Mouse (Mus musculus) mouse trophoblast stem cell (cell line): ENCODE results near the gene Olfr1134.
"Not testable (repeated sequence)": the region's sequence is repeated elsewhere in the genome, so short reads cannot be mapped to it uniquely, and the experiment has no call there.

Experiments
- in situ Hi-C, 2 experiments: fragments of 300-500 bp; cut with MseI, MboI; formaldehyde crosslinking; loops; 2 replicates in 1 of 2; 3 replicates in 1 of 2; pipeline ENCODE4 v1.15.1; 2025

Olfr1134 gene

DNA sequence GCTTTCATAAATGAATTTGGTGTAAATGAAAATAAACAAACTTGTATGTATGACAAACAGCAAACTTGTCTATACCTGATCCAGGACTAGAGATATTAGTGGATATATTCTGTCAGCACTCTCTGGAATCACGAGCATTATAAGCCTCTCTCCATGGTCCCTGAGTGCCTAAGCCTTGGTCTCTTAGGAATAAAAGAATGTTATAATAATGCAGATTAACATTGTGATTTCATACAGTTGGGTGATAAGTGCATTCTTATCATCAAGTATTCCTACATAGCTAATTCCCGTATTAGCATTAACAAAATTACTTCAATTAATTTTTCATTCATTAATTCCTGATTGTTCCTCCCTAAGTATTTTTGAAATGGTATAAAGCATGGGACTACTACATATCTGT is at the start of gene Olfr1134:
Gene Olfr1134, minus strand, starts transcription at position 101 of the 400 bp plus-strand sequence.
- in situ Hi-C loops, result no loop called here

DNA sequence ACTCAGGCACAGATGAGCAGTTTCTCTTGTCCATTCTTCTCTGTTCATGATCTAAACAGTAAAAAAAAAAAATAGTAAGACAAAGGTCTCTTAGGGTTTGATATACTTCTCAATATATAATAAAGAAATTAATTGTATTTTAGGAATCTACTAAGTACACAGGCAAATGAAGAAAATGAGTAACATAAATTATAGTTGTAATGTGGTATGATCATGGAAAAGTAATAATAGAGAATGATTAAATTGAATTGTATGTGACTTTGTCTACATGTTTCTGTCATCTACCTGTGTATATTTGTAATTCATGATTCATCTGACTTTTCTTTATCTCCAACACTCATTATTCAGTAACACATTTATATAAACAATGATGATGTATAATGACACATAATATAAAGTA is 35.6 kb upstream of the Olfr1134 start, which contains the start of gene Olfr1136:
Gene Olfr1136, minus strand, starts transcription at position 101 of the 400 bp plus-strand sequence.
- in situ Hi-C loops, result no loop called here

DNA sequence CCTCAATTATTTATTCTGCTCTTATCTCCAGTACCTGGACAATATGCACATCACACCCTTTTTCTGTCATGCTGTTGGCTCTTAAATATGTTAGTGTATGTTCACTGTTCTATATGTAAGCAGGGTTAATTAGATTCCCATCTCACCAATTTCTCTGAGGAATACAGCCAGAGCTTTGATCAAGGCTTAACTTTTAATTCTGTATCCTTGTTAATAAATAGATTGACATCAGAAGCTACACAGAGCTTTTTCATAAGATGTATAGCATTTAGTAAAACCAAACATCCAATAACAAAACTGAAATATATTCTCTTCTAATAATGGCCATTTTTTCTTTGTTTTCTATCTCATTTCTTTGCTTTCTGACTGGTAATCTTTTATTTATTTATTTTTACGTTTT is 15.3 kb upstream of the Olfr1134 start, which contains the start of gene Olfr1135:
Gene Olfr1135, minus strand, starts transcription at position 101 of the 400 bp plus-strand sequence.
- in situ Hi-C loops, result no loop called here

DNA sequence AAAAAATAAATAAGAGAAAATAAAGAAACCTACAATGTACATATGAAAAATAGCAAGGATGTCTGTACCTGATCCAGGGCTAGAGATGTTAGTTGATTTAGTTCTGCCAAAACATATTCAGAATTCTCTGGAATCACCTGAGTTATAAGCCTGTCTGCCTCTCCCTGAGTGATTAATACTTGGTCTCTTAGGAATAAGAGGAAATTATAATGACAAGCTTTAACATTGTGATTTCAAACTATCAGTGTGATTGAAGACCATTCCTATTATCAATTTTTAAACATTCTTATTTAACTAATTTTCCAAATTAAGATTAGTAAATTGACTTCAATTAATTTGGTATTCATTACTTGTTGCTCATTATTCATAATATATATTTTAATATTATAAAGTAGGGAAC is 11.0 kb downstream of the Olfr1134 start, which contains the start of gene Olfr1133:
Gene Olfr1133, minus strand, starts transcription at position 101 of the 400 bp plus-strand sequence.
- in situ Hi-C loops, result no loop called here

DNA sequence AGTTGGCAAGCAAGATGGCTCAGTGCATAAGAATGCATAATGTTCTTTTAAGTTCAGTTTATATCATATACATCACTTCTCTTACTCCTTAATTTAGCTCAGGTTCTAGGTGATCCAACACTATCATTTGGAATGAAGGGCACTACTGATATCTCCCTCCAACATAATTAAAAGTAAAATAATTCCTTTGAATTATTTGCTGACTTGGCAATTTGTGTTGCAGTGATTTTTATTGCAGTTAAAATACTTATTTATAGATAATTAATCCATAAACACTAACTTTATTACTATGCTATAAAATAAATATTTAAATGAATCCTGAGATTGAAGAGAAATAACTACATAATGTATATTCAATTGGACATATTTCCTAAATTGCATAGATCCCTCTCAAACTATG is 15.8 kb downstream of the Olfr1134 start:
- in situ Hi-C loops, result no loop called here

DNA sequence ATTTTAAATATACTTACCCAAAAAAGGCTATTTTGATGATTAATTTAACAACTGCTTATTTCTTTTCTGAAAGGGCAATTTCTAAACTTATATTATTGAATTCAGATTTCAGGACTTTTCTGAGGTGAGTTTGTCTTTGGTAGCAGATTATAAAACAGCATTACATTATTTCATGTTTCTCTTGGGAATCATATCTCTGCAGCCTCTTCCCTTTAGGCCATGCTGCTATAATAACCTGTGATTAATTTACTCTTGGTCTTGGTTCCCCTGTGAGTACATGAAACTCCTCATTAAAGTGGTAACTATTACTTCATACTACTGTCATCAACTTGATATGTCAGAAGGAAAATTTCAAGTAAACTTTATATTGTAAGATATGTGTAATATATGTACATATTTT is 20.8 kb downstream of the Olfr1134 start, which contains the start of gene Olfr1132:
Gene Olfr1132, minus strand, starts transcription at position 101 of the 400 bp plus-strand sequence.
- in situ Hi-C loops, result no loop called here

DNA sequence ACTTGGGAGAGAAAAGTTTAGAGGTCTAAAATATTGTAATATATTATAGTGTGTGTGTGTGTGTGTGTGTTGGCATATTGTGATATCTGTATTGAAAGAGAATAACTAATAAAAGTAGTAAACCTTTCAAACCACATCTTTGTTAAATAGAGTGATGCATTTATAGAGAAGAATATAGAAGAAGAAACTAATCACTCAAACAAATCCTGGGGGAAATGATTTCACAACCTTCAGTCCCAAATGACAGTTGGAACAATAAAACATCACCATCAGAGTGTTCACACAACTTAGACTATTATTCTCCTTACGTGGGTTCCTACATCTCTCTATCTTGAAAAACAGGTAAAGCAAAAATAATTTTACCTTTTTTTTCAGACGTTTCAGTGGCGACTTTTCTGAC is 31.5 kb downstream of the Olfr1134 start, which contains the start of gene Olfr1131:
Gene Olfr1131, plus strand, starts transcription at position 301 of the 400 bp plus-strand sequence.
- in situ Hi-C loops, result no loop called here

DNA sequence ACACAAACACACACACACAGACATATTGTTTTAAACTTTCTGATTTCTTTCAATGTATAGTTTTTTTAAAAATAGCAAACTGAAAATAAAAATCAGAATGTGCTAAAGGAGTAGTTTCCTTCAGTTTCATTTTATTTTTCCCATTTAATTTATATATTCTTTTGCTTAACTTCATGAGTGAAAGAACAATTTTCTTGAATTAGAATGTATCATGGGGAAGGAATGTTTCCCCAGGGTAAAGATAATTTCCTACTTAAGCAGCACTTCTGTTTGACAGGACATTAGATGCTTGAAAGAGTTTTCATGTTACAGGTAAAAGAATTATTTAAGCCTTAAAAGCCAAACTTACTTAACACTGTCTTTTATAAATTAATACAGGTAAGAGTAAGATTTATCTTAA is 52.3 kb downstream of the Olfr1134 start, which contains the start of gene Olfr1130:
Gene Olfr1130, plus strand, starts transcription at position 301 of the 400 bp plus-strand sequence.
- in situ Hi-C loops, result not testable (repeated sequence)
